Mouse (Mus musculus): ENCODE measurements at regions not wholly inside any gene's neighbourhood (a gene's known extent, or its start where the extent isn't known, plus 50 kb on each side); places are given as distances from the start of the nearest gene placed in this dataset.

GRCm38 (mm10) chr1:128659857-128660256, 67.8 kb upstream of the Cxcr4 start:
- no peak overlapping the region for H3K27ac ChIP-seq (ENCODE audit: low read length)
- no peaks in the 10 kb centered on the region for H3K9me3 ChIP-seq (replicated peaks; ENCODE audit: control insufficient read depth, low read length)
- no peak overlapping the region for H3K4me2 ChIP-seq (ENCODE audit: low read depth, low read length)
- H3K36me3 ChIP-seq (ENCODE audit: control insufficient read depth, insufficient read depth, low read length) = no peaks in the 10 kb centered on the region
- H3K9ac ChIP-seq (ENCODE audit: low read length) = no peak overlapping the region
- no peaks in the 10 kb centered on the region for H3K27me3 ChIP-seq (ENCODE audit: control insufficient read depth, insufficient read depth, low read length)
- no peak for ATAC-seq (ENCODE audit: insufficient read depth, low FRiP score)
- no peak overlapping the region for H3K4me3 ChIP-seq (replicated peaks; ENCODE audit: low read length)
- WGBS = 42% methylated on average over 1 of the region's 1 CpGs
- no peaks in the 10 kb centered on the region for H3K4me1 ChIP-seq (ENCODE audit: control insufficient read depth, insufficient read depth, low read length)

- Histone ChIP-seq H3K4me1 (ENCODE audit: control insufficient read depth, insufficient read depth, low read length) (no peaks in the 10 kb centered on the region), H3K27ac (ENCODE audit: low read length) (no peak overlapping the region), H3K9ac (ENCODE audit: low read length) (no peak overlapping the region), H3K4me2 (ENCODE audit: low read depth, low read length) (no peak overlapping the region), H3K4me3 (replicated peaks; ENCODE audit: low read length) (no peak overlapping the region), H3K9me3 (replicated peaks; ENCODE audit: control insufficient read depth, low read length) (no peaks in the 10 kb centered on the region), H3K36me3 (ENCODE audit: control insufficient read depth, insufficient read depth, low read length) (no peaks in the 10 kb centered on the region), H3K27me3 (ENCODE audit: control insufficient read depth, insufficient read depth, low read length) (no peaks in the 10 kb centered on the region)
- ATAC-seq (ENCODE audit: insufficient read depth, low FRiP score) = no peak
- 15% methylated on average over 2 of the region's 2 CpGs for WGBS
These were observed 66.7 kb upstream of the Cxcr4 start for GRCm38 (mm10) chr1:128658802-128659201.

GRCm38 (mm10) chr1:128654099-128654862, 62.2 kb upstream of the Cxcr4 start:
- H3K9me3 ChIP-seq (replicated peaks; ENCODE audit: control insufficient read depth, low read length) = no peaks in the 10 kb centered on the region
- peak; percentile 73; the same call in 1 of the 2 replicates for ATAC-seq (ENCODE audit: insufficient read depth, low FRiP score)
- no peaks in the 10 kb centered on the region for H3K4me1 ChIP-seq (ENCODE audit: control insufficient read depth, insufficient read depth, low read length)
- peak overlapping the region; percentile 9; the same call in 1 of the 2 replicates for H3K4me2 ChIP-seq (ENCODE audit: low read depth, low read length)
- WGBS = 53% methylated on average over 5 of the region's 5 CpGs
- H3K36me3 ChIP-seq (ENCODE audit: control insufficient read depth, insufficient read depth, low read length) = no peaks in the 10 kb centered on the region
- peak overlapping the region; percentile 84 for H3K27ac ChIP-seq (ENCODE audit: low read length)
- no peak overlapping the region for H3K4me3 ChIP-seq (replicated peaks; ENCODE audit: low read length)
- no peak overlapping the region for H3K9ac ChIP-seq (ENCODE audit: low read length)
- H3K27me3 ChIP-seq (ENCODE audit: control insufficient read depth, insufficient read depth, low read length) = no peaks in the 10 kb centered on the region

- Histone ChIP-seq H3K36me3 (ENCODE audit: control insufficient read depth, insufficient read depth, low read length) (no peaks in the 10 kb centered on the region), H3K27me3 (ENCODE audit: control insufficient read depth, insufficient read depth, low read length) (no peaks in the 10 kb centered on the region), H3K4me1 (ENCODE audit: control insufficient read depth, insufficient read depth, low read length) (no peaks in the 10 kb centered on the region), H3K9me3 (replicated peaks; ENCODE audit: control insufficient read depth, low read length) (no peaks in the 10 kb centered on the region), H3K9ac (ENCODE audit: low read length) (no peak overlapping the region), H3K4me2 (ENCODE audit: low read depth, low read length) (no peak overlapping the region), H3K4me3 (replicated peaks; ENCODE audit: low read length) (no peak overlapping the region), H3K27ac (ENCODE audit: low read length) (no peak overlapping the region)
- no peak for ATAC-seq (ENCODE audit: insufficient read depth, low FRiP score)
- WGBS = 89% methylated on average over 2 of the region's 2 CpGs
These were observed 58.5 kb upstream of the Cxcr4 start for GRCm38 (mm10) chr1:128650596-128650995.

GRCm38 (mm10) chr1:128649490-128650178, 57.5 kb upstream of the Cxcr4 start:
- H3K4me2 ChIP-seq (ENCODE audit: low read depth, low read length) = no peak overlapping the region
- no peak overlapping the region for H3K9ac ChIP-seq (ENCODE audit: low read length)
- ATAC-seq (ENCODE audit: insufficient read depth, low FRiP score) = no peak
- no peak overlapping the region for H3K4me3 ChIP-seq (replicated peaks; ENCODE audit: low read length)
- H3K36me3 ChIP-seq (ENCODE audit: control insufficient read depth, insufficient read depth, low read length) = no peaks in the 10 kb centered on the region
- 60% methylated on average over 13 of the region's 13 CpGs for WGBS
- no peaks in the 10 kb centered on the region for H3K4me1 ChIP-seq (ENCODE audit: control insufficient read depth, insufficient read depth, low read length)
- H3K9me3 ChIP-seq (replicated peaks; ENCODE audit: control insufficient read depth, low read length) = no peaks in the 10 kb centered on the region
- 0 out of 2 replicates have a peak overlapping the region, but pooled peaks have one; percentile 4 for H3K27ac ChIP-seq (ENCODE audit: low read length)
- H3K27me3 ChIP-seq (ENCODE audit: control insufficient read depth, insufficient read depth, low read length) = no peaks in the 10 kb centered on the region

GRCm38 (mm10) chr1:128643316-128643776, 51.3 kb upstream of the Cxcr4 start:
- Histone ChIP-seq H3K4me2 (ENCODE audit: low read depth, low read length) (no peak overlapping the region), H3K4me1 (ENCODE audit: control insufficient read depth, insufficient read depth, low read length) (peaks cover 12% of the 10 kb centered on the region; the same call in 1 of the 2 replicates), H3K9ac (ENCODE audit: low read length) (0 out of 2 replicates have a peak overlapping the region, but pooled peaks have one; percentile 22), H3K4me3 (replicated peaks; ENCODE audit: low read length) (no peak overlapping the region), H3K27me3 (ENCODE audit: control insufficient read depth, insufficient read depth, low read length) (no peaks in the 10 kb centered on the region), H3K27ac (ENCODE audit: low read length) (peak overlapping the region; percentile 40; the same call in 1 of the 2 replicates), H3K36me3 (ENCODE audit: control insufficient read depth, insufficient read depth, low read length) (no peaks in the 10 kb centered on the region), H3K9me3 (replicated peaks; ENCODE audit: control insufficient read depth, low read length) (no peaks in the 10 kb centered on the region)
- ATAC-seq (ENCODE audit: insufficient read depth, low FRiP score) = no peak
- WGBS = 5% methylated on average over 4 of the region's 4 CpGs

GRCm38 (mm10) chr1:128642212-128642611, 50.1 kb upstream of the Cxcr4 start:
- H3K9ac ChIP-seq (ENCODE audit: low read length) = no peak overlapping the region
- H3K4me1 ChIP-seq (ENCODE audit: control insufficient read depth, insufficient read depth, low read length) = peaks cover 12% of the 10 kb centered on the region; the same call in 1 of the 2 replicates
- no peak for ATAC-seq (ENCODE audit: insufficient read depth, low FRiP score)
- H3K4me2 ChIP-seq (ENCODE audit: low read depth, low read length) = no peak overlapping the region
- no peaks in the 10 kb centered on the region for H3K27me3 ChIP-seq (ENCODE audit: control insufficient read depth, insufficient read depth, low read length)
- no peaks in the 10 kb centered on the region for H3K9me3 ChIP-seq (replicated peaks; ENCODE audit: control insufficient read depth, low read length)
- H3K27ac ChIP-seq (ENCODE audit: low read length) = no peak overlapping the region
- H3K36me3 ChIP-seq (ENCODE audit: control insufficient read depth, insufficient read depth, low read length) = no peaks in the 10 kb centered on the region
- no peak overlapping the region for H3K4me3 ChIP-seq (replicated peaks; ENCODE audit: low read length)
- WGBS = 72% methylated on average over 2 of the region's 2 CpGs

Measured in stomach, embryonic 16.5 days (tissue).